Mouse (Mus musculus) forebrain, embryonic 14.5 days (tissue): ENCODE results near the gene Vac14. TPM values are rescaled to one million over a fixed set of nuclear protein-coding genes. Genes with fewer than 3 reads are reported as not detected.

Experiments
- ATAC-seq: fragments of 200-750 bp; cut with Nextera tagmentation; 2 replicates; pipeline ENCODE4 v1.8.0; 2017; ENCODE audit warnings: mild to moderate bottlenecking, moderate library complexity
- DNase-seq: peaks from one replicate; pipeline ENCODE4 v3.0.0-alpha.2; 2015; ENCODE audit warnings: low spot score
- H3K27ac ChIP-seq: fragments of 300-500 bp; sonication (generic); 2 replicates; pipeline ENCODE4 v1.5.1; 2014; ENCODE audit warnings: low read depth, mild to moderate bottlenecking, control low read depth, low read length, moderate library complexity
- H3K27me3 ChIP-seq: fragments of 300-500 bp; sonication (generic); replicated peaks from 2 replicates; pipeline ENCODE4 v1.6.1; 2014; ENCODE audit warnings: low read length, control low read depth, mixed read lengths; ENCODE audit not compliant: control insufficient read depth, insufficient read depth
- H3K36me3 ChIP-seq: fragments of 300-500 bp; sonication (generic); 2 replicates; pipeline ENCODE4 v1.6.1; 2014; ENCODE audit warnings: low read length, control low read depth; ENCODE audit not compliant: control insufficient read depth, insufficient read depth
- H3K4me1 ChIP-seq: fragments of 300-500 bp; sonication (generic); 2 replicates; pipeline ENCODE4 v1.6.1; 2014; ENCODE audit warnings: antibody characterized with exemption, low read length, control low read depth; ENCODE audit not compliant: control insufficient read depth, insufficient read depth
- H3K4me2 ChIP-seq: fragments of 300-500 bp; sonication (generic); 2 replicates; pipeline ENCODE4 v1.6.1; 2014; ENCODE audit warnings: mild to moderate bottlenecking, control low read depth, low read length
- H3K4me3 ChIP-seq: fragments of 300-500 bp; sonication (generic); 2 replicates; pipeline ENCODE4 v1.5.1; 2014; ENCODE audit warnings: low read depth, low read length, control low read depth
- H3K9ac ChIP-seq: fragments of 300-500 bp; sonication (generic); 2 replicates; pipeline ENCODE4 v1.6.1; 2014; ENCODE audit warnings: mild to moderate bottlenecking, low read length, control low read depth, moderate library complexity
- H3K9me3 ChIP-seq: fragments of 300-500 bp; sonication (generic); replicated peaks from 2 replicates; pipeline ENCODE4 v1.6.1; 2016; ENCODE audit warnings: low read length, control low read depth, mixed read lengths; ENCODE audit not compliant: control insufficient read depth
- WGBS: fragments of 180-500 bp; shearing (Covaris S2); extraction: QIAGEN DNeasy Blood & Tissue Kit; methylation state at CpG from one replicate; pipeline ENCODE4 v1.1.7; 2014; 5-methylcytosine and 5-hydroxymethylcytosine counted together
- polyA plus RNA-seq: library from polyadenylated mRNA; unstranded; fragments of >200 nt; fragmentation: Nextera tagmentation; extraction: Ambion mirVana; gene quantifications from 2 replicates; pipeline ENCODE4 v1.2.1, GENCODE M21; 2014

Gene Vac14
- polyA plus RNA-seq, 1 experiment from 2014 or later: 25.8 TPM

GRCm38 (mm10) chr8:110764671-110765070 lies 146.3 kb downstream of the Vac14 start:
- 54% methylated on average over 3 of the region's 3 CpGs for WGBS
- no peak overlapping the region for H3K9ac ChIP-seq
- no peaks in the 10 kb centered on the region for H3K36me3 ChIP-seq
- no peaks in the 10 kb centered on the region for H3K9me3 ChIP-seq
- no peaks in the 10 kb centered on the region for H3K27me3 ChIP-seq
- H3K27ac ChIP-seq: no peak overlapping the region
- ATAC-seq (no peak), DNase-seq (peak; percentile 28)
- no peak overlapping the region for H3K4me3 ChIP-seq
- no peak overlapping the region for H3K4me2 ChIP-seq
- no peaks in the 10 kb centered on the region for H3K4me1 ChIP-seq

GRCm38 (mm10) chr8:110767261-110767660 lies 148.9 kb downstream of the Vac14 start:
- ATAC-seq (no peak), DNase-seq (no peak)
- H3K27me3 ChIP-seq: no peaks in the 10 kb centered on the region
- 81% methylated on average over 6 of the region's 6 CpGs for WGBS
- H3K36me3 ChIP-seq: no peaks in the 10 kb centered on the region
- H3K27ac ChIP-seq: no peak overlapping the region
- H3K4me3 ChIP-seq: no peak overlapping the region
- H3K4me2 ChIP-seq: no peak overlapping the region
- no peaks in the 10 kb centered on the region for H3K9me3 ChIP-seq
- H3K4me1 ChIP-seq: no peaks in the 10 kb centered on the region
- H3K9ac ChIP-seq: no peak overlapping the region

Other genes with a start within 250 kb of the Vac14 start
- 16.5 and 20.1 TPM in 2 replicates for gene Mtss1l, start 102.9 kb downstream of the Vac14 start, polyA plus RNA-seq
- 2.2 and 4.2 TPM in 2 replicates for gene Il34, start 187.3 kb downstream of the Vac14 start, polyA plus RNA-seq
- 56.1 and 61.5 TPM in 2 replicates for gene Cog4, start 228.0 kb downstream of the Vac14 start, polyA plus RNA-seq
- 98.5 and 111 TPM in 2 replicates for gene Sf3b3, start 228.2 kb downstream of the Vac14 start, polyA plus RNA-seq